Mouse (Mus musculus) T-helper 1 cell (primary cell): ENCODE results near the gene Apba2.

Experiments
- in situ Hi-C: fragments of 300-600 bp; cut with MboI, MseI; formaldehyde crosslinking; loops from one replicate; pipeline ENCODE4 v1.15.1; 2025; ENCODE audit warnings: high pct_unique_total_duplicates

The Apba2 gene

DNA sequence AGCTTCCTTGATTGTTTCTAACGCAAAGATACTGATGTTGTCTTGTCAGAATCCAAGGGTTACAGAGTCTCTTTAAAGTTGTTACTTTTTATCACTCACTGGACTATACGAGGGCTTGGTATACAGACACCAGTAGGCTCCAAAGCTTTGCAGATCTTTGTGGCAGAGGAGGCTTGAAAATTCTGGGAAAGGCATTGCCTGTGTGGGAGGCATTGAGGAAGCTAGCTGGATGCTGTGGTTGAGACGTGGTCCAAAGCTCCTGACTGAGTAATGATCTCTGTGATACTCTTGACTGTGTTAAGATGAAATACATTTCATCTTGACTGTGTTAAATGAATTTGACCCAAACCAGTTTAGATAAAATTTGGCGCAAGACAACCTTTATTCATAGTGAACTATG is 84.6 kb downstream of the Apba2 start:
- in situ Hi-C loops: no loop called here

DNA sequence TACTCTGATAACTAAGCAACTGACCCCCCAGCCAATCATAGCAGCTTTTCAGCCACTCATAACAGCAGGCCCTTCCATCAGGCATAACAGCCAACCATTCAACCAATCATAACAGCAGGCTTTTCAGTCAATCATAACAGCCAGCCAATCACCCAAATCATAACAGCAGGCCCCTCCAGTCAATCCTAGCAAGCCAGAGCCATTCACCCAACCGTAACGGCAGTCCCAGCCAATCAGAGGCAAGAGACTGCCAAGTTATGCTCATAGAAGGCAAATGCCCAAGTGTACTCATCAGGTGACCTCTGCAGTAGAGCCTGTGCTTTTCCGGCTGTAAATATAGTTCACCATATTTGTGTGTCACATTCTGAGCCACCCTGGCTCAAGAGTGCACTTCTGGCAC is 85.1 kb downstream of the Apba2 start:
- in situ Hi-C loops: no loop called here

DNA sequence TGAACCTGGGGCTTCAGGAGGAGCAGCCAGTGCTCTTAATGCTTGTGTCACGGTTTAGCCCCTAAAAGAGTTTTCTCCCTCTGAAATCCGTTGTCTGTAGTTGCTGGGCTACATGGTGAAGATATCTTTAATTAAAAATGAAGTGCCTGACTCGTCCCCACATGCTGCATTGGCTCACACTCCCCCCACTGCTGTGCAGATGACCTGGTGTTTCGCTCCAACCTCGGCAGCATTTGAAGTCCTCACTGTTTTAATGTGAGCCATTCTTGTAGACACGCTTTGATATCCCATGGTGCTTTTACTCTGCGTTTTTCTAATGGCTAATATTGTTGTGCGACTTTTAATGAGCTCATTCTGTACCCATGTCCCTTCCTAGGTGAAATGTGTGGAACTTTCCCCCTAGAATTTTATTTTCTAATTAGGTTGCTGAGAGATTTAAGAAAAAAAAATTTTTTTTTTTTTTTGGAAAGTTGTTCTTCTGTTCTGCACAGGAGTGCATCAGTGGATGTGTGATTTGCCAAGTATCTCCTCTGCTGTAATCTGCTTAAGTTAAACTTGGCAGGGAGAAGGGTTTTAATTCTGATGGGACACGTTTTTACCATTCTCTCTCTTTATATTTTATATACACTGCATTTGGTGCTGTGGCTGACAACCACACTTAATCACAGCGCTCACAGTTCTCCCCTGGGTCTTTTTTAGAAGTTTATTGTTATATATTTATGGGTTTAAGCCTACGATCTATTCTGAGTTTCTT is 87.3 kb downstream of the Apba2 start:
- in situ Hi-C loops: no loop called here

DNA sequence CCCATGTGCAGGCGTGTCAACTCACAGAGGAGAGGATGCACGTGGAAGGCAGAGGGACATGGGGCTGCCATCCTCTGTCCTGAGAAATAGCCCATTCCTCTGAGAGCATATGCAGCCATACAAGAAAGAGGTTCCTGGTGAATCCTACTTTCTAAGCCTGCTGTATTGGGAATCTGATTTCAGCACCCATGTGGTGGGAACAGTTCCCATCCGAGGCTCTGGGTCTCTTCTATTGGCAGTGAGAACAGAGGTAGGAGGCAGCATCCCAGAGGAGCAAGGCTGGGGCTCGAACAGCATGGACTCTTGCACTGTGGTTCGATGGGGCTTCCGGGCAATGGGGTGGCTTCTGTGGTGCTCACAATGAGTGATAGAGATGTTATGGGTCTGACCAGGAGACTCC is 93.8 kb downstream of the Apba2 start:
- in situ Hi-C loops: no loop called here

- in situ Hi-C loops: no loop called here
These were observed 95.1 kb downstream of the Apba2 start for GRCm38 (mm10) chr7:64596652-64597051.

- in situ Hi-C loops: no loop called here
These were observed 108.4 kb downstream of the Apba2 start for GRCm38 (mm10) chr7:64609866-64610265.

DNA sequence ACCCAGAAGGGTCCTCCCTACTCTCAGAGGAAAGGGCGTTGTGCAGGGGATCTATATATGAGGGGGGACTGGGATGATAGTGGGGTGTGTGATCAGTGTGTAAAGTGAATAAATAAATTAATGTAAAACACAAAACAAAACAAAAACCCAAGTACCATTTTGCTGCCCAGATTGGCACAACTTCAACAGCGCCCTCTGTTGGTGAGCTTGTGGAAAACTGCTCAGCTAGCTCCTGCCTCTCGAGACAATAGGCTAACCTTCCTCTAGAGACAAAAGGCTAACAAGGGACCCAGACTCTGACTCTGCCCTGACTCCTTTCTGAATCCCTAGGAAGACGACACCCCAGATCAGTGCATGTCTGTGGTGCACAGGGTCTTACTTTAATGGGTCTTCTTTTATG is 109.4 kb downstream of the Apba2 start:
- in situ Hi-C loops: no loop called here

- in situ Hi-C loops: no loop called here
These were observed 117.8 kb downstream of the Apba2 start for GRCm38 (mm10) chr7:64619261-64619660.

GRCm38 (mm10) chr7:64626494-64626893 is 125.0 kb downstream of the Apba2 start:
- in situ Hi-C loops: no loop called here

GRCm38 (mm10) chr7:64627972-64628655 is 126.6 kb downstream of the Apba2 start:
- in situ Hi-C loops: no loop called here

DNA sequence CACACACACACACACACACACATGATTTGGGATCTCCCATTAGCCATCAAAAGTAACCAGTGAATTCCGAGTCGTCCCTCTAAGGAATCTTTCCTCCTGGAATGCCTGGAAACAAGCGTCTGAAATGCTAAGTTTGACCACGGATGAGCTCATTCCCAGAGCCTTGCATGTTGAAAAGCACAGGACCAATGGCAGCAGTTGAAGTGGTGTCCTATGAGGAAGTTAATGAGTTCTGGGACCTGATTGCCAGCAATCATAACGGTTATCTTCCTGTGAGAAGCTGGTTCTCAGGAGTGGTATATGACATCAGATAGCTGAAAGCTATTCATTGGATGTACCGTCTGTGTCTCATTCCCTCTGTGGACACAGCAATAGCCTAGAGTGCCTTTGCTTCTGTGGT is 129.2 kb downstream of the Apba2 start:
- in situ Hi-C loops: no loop called here

DNA sequence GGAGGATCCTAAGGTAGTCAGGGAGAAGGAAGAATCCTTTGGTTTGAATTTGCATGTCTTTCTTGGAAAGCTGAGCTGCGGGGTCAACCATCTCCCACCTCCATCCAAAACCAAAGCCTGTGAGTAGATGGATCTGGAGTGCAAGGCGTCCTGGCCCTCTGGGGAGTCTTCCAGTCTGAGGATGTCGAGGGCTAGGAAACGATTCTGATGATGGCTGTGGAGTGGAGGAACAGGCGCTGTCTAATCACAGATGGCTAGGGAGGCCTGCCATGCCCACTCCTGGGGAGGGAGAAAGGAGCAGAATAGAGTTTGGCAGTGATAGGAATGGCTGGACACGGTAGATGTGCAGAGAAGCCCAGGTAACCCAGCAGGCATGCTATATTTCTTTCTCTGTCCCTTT is 129.6 kb downstream of the Apba2 start:
- in situ Hi-C loops: no loop called here

DNA sequence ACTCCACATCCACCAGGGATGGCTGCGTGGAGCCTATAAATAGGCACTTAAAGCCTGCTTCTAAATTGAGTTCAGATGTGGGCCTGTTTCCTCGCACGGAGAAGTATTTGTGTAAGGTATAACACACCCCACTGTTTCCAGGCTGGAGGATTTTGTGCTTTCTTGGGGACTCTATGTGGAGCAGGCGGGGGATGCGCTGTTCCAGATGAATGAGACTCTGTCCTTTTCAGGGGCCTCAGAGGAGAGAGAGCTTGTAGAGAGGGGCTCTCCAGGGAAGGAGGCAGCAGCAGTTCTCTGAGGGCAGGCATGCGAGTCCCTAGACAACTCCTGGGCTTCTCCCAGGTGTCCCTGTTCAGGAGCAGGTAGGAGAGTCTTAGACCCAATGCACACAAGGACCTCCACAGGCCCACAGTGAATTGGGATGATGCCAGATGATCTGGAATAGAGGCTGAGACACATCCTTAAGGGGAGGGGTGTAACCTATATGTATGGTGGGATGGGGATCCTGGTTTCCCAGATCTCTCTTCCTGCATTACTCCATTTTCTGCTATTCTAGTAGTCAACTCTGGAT is 130.4 kb downstream of the Apba2 start:
- in situ Hi-C loops: no loop called here

DNA sequence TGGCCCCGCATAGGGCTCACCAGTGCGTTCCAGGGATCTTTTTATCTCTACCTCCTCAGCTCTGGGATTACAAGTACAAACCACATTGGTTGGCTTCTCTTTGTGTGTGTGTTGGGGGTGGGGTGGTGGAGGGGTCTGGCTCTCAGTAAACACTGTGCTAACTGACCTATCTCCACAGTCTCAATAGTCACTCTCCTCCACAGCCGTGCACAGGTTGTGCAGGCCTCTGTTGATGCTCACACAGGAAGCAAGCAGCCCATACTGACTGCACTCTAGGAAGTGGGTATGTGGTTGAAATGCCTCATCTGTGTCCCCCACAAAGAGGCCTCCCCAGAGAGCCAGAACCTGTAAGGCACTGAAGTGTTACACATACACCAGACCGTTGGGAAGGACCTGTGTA is 131.7 kb downstream of the Apba2 start:
- in situ Hi-C loops: no loop called here

DNA sequence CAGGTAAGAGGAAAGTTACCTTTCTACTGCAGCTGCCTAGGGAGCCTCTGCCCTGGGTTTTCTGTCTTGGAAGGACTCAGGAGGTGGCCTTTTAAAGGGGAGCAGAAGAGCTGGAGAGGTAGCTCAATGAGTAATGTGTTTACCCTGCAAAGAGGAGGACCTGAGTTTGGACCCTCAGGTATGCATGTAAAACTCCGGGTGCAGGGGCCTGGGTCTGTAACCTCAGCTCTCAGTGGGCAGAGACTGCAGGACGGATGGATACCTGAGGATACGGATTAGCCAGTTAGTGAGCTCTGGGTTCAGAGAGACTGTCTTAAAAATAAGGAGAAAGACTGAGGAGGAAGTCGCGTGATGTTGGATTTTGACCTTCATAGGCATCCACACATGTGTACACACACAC is 132.4 kb downstream of the Apba2 start:
- in situ Hi-C loops: no loop called here

GRCm38 (mm10) chr7:64634482-64634881 is 133.0 kb downstream of the Apba2 start:
- in situ Hi-C loops: no loop called here

DNA sequence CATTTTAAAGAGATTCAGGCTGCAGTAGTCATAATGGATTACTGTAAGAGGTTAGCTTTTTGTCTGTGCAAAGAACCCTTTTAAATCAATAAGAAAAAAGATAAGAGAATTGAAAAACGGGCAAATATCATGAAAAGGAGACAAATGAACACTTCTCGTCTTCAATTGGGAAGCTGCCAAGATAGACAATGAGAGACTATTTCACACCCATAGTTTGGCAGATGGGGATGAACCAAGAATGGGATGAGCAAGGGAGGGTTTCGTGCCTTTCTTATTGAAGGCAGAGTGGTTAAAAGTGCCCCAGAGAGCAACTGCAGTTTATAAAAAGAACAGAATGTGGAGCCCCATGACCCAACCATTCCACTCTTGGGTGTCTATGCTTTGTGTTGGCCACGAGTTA is 137.4 kb downstream of the Apba2 start:
- in situ Hi-C loops: no loop called here

- in situ Hi-C loops: no loop called here
These were observed 139.1 kb downstream of the Apba2 start for GRCm38 (mm10) chr7:64640651-64641050.

GRCm38 (mm10) chr7:64642903-64643302 is 141.4 kb downstream of the Apba2 start:
- in situ Hi-C loops: no loop called here

- in situ Hi-C loops: no loop called here
These were observed 144.0 kb downstream of the Apba2 start for GRCm38 (mm10) chr7:64645458-64645857.

- in situ Hi-C loops: no loop called here
These were observed 144.5 kb downstream of the Apba2 start for GRCm38 (mm10) chr7:64646046-64646445.

DNA sequence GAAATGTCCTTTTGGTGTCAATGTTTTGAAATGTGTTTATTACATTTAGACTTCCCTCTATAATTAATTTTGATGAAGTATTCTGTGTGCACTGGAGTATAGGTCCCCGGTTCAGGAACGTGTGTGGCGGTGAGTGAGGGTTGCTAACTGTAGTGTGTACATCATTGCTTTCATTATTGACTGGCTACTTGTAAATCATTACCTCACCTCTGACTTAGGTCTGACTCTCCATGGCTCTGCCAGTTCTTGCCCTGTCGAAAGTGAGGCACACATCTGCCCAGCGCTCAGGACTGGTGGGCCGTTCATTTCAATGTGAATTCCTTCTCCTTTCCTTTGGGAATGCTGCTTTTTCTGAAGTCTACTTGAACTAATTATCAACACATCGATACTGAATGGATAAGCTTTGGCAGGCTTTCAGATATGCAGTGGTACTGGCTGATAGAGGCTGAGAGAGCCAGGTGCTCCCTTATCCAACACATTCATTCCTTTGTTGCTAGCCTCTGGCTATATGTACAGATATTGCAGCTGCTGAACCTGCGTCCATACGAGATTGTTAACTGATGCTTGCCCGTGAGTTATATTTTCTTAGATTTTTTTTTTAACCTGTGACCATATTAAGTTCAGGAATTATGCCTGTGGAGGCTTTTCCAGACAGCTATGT is 147.6 kb downstream of the Apba2 start:
- in situ Hi-C loops: no loop called here

- in situ Hi-C loops: no loop called here
These were observed 150.5 kb downstream of the Apba2 start for GRCm38 (mm10) chr7:64651963-64652362.
